Mouse (Mus musculus) olfactory bulb, adult 2 months (tissue): ENCODE data around the gene Mtus2.

Experiments
- CTCF ChIP-seq: fragments of 200-500 bp; IDR thresholded peaks from 2 replicates; pipeline ENCODE4 v1.5.1; 2012; ENCODE audit warnings: low read depth, mild to moderate bottlenecking, low read length, moderate library complexity; ENCODE audit not compliant: insufficient read depth
- POLR2A ChIP-seq: fragments of 200-500 bp; IDR thresholded peaks from 2 replicates; pipeline ENCODE4 v1.6.1; 2012; ENCODE audit warnings: mild to moderate bottlenecking, low read depth, low read length, moderate library complexity; ENCODE audit not compliant: insufficient read depth

DNA sequence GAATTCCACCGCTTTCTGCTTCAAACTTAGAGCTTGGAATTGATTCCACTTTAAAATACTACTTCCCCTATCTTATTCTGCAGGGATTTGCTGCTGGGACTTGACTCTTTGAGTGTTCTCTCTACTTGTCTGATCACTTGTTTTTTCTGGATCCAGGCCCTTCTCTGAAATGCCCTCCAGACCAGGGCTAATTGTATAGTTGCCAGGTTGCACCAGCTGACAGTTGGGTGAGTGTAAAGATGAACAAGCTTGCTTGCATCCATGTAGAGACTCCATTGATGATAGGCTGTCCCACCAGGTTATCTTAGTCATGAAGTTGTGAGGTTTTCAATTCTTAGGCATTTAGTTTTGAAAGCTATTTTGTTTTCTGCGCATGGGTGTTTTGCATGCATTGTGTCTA, 92.2 kb downstream of the Mtus2 start:
- TF ChIP-seq POLR2A (no peak), CTCF (no peak)
